Mouse (Mus musculus): ENCODE data around the gene Cldn4.
"Not testable (repeated sequence)": the region's sequence is repeated elsewhere in the genome, so short reads cannot be mapped to it uniquely, and the experiment has no call there.

Cldn4 gene

GRCm38 (mm10) chr5:134964655-134965054, 17.9 kb upstream of the Cldn4 start:
- DNase-seq (ENCODE audit: extremely low spot score, low read depth, low spot score), result not testable (repeated sequence)

- no peak for DNase-seq (ENCODE audit: extremely low spot score, low read depth, low spot score)
These were observed 16.8 kb upstream of the Cldn4 start for GRCm38 (mm10) chr5:134963546-134963945.

GRCm38 (mm10) chr5:134961519-134961918, 14.8 kb upstream of the Cldn4 start:
- no peak for DNase-seq (ENCODE audit: extremely low spot score, low read depth, low spot score)

GRCm38 (mm10) chr5:134960430-134960829, 13.7 kb upstream of the Cldn4 start:
- no peak for DNase-seq (ENCODE audit: extremely low spot score, low read depth, low spot score)

GRCm38 (mm10) chr5:134959114-134959513, 12.4 kb upstream of the Cldn4 start:
- no peak for DNase-seq (ENCODE audit: extremely low spot score, low read depth, low spot score)

- DNase-seq (ENCODE audit: extremely low spot score, low read depth, low spot score), result no peak
These were observed 8.8 kb upstream of the Cldn4 start for GRCm38 (mm10) chr5:134955491-134955890.

GRCm38 (mm10) chr5:134951053-134951884, 4.5 kb upstream of the Cldn4 start:
- DNase-seq (ENCODE audit: extremely low spot score, low read depth, low spot score), result no peak

GRCm38 (mm10) chr5:134948085-134948439, 1.3 kb upstream of the Cldn4 start:
- no peak for DNase-seq (ENCODE audit: extremely low spot score, low read depth, low spot score)

GRCm38 (mm10) chr5:134947420-134948084, 818 bp upstream of the Cldn4 start:
- no peak for DNase-seq (ENCODE audit: extremely low spot score, low read depth, low spot score)

- DNase-seq (ENCODE audit: extremely low spot score, low read depth, low spot score), result no peak
These were observed 474 bp downstream of the Cldn4 start for GRCm38 (mm10) chr5:134946063-134946856.

- DNase-seq (ENCODE audit: extremely low spot score, low read depth, low spot score), result no peak
These were observed 1.3 kb downstream of the Cldn4 start for GRCm38 (mm10) chr5:134945266-134945959.

- no peak for DNase-seq (ENCODE audit: extremely low spot score, low read depth, low spot score)
These were observed 2.6 kb downstream of the Cldn4 start for GRCm38 (mm10) chr5:134944179-134944578.

- DNase-seq (ENCODE audit: extremely low spot score, low read depth, low spot score), result no peak
These were observed 4.0 kb downstream of the Cldn4 start for GRCm38 (mm10) chr5:134942740-134943139.

GRCm38 (mm10) chr5:134941472-134942209, 5.1 kb downstream of the Cldn4 start:
- DNase-seq (ENCODE audit: extremely low spot score, low read depth, low spot score), result no peak

GRCm38 (mm10) chr5:134939554-134939953, 7.2 kb downstream of the Cldn4 start:
- DNase-seq (ENCODE audit: extremely low spot score, low read depth, low spot score), result not testable (repeated sequence)

GRCm38 (mm10) chr5:134939069-134939468, 7.7 kb downstream of the Cldn4 start:
- no peak for DNase-seq (ENCODE audit: extremely low spot score, low read depth, low spot score)

- DNase-seq (ENCODE audit: extremely low spot score, low read depth, low spot score), result no peak
These were observed 10.0 kb downstream of the Cldn4 start for GRCm38 (mm10) chr5:134936626-134937185.

GRCm38 (mm10) chr5:134936051-134936450, 10.7 kb downstream of the Cldn4 start:
- no peak for DNase-seq (ENCODE audit: extremely low spot score, low read depth, low spot score)

- DNase-seq (ENCODE audit: extremely low spot score, low read depth, low spot score), result no peak
These were observed 12.1 kb downstream of the Cldn4 start for GRCm38 (mm10) chr5:134934666-134935065.

GRCm38 (mm10) chr5:134933686-134934085, 13.0 kb downstream of the Cldn4 start:
- not testable (repeated sequence) for DNase-seq (ENCODE audit: extremely low spot score, low read depth, low spot score)
